Mouse (Mus musculus) kidney, embryonic 14.5 days (tissue): ENCODE data around the gene Cops7b. TPM values are rescaled to one million over a fixed set of nuclear protein-coding genes. Genes with fewer than 3 reads are reported as not detected.
"Not testable (repeated sequence)": the region's sequence is repeated elsewhere in the genome, so short reads cannot be mapped to it uniquely, and the experiment has no call there.

Source experiments
- ATAC-seq: fragments of 200-750 bp; cut with Nextera tagmentation; 2 replicates; pipeline ENCODE4 v1.8.0; 2017; ENCODE audit warnings: moderate number of reproducible peaks, mild to moderate bottlenecking, moderate TSS enrichment, moderate library complexity; ENCODE audit not compliant: low FRiP score, low TSS enrichment
- H3K27ac ChIP-seq: fragments of 300-500 bp; sonication (generic); 2 replicates; pipeline ENCODE4 v1.5.1; 2014; ENCODE audit warnings: low read depth, mild to moderate bottlenecking, low read length, moderate library complexity, mixed read lengths
- H3K27me3 ChIP-seq: fragments of 300-500 bp; sonication (generic); 2 replicates; pipeline ENCODE4 v1.6.1; 2014; ENCODE audit warnings: mild to moderate bottlenecking, low read length; ENCODE audit not compliant: control insufficient read depth, insufficient read depth
- H3K36me3 ChIP-seq: fragments of 300-500 bp; sonication (generic); 2 replicates; pipeline ENCODE4 v1.6.1; 2014; ENCODE audit warnings: low read length, mixed read lengths; ENCODE audit not compliant: control insufficient read depth, insufficient read depth
- H3K4me1 ChIP-seq: fragments of 300-500 bp; sonication (generic); 2 replicates; pipeline ENCODE4 v1.6.1; 2014; ENCODE audit warnings: low read length, mixed read lengths; ENCODE audit not compliant: control insufficient read depth, insufficient read depth
- H3K4me2 ChIP-seq: fragments of 300-500 bp; sonication (generic); replicated peaks from 2 replicates; pipeline ENCODE4 v1.6.1; 2014; ENCODE audit warnings: low read depth, mild to moderate bottlenecking, low read length
- H3K4me3 ChIP-seq: fragments of 300-500 bp; sonication (generic); 2 replicates; pipeline ENCODE4 v1.5.1; 2014; ENCODE audit warnings: mild to moderate bottlenecking, low read length
- H3K9ac ChIP-seq: fragments of 300-500 bp; sonication (generic); 2 replicates; pipeline ENCODE4 v1.6.1; 2014; ENCODE audit warnings: low read depth, mild to moderate bottlenecking, low read length, moderate library complexity
- H3K9me3 ChIP-seq: fragments of 300-500 bp; sonication (generic); 2 replicates; pipeline ENCODE4 v1.6.1; 2016; ENCODE audit warnings: low read length; ENCODE audit not compliant: control insufficient read depth
- WGBS: fragments of 180-500 bp; shearing (Covaris S2); extraction: QIAGEN DNeasy Blood & Tissue Kit; methylation state at CpG from one replicate; pipeline ENCODE4 v1.1.7; 2014; 5-methylcytosine and 5-hydroxymethylcytosine counted together
- polyA plus RNA-seq: library from polyadenylated mRNA; unstranded; fragments of >200 nt; fragmentation: Nextera tagmentation; extraction: Ambion mirVana; gene quantifications from 2 replicates; pipeline ENCODE4 v1.2.1, GENCODE M21; 2014

Gene Cops7b
- 40.4 and 45.4 TPM in 2 replicates for polyA plus RNA-seq

DNA sequence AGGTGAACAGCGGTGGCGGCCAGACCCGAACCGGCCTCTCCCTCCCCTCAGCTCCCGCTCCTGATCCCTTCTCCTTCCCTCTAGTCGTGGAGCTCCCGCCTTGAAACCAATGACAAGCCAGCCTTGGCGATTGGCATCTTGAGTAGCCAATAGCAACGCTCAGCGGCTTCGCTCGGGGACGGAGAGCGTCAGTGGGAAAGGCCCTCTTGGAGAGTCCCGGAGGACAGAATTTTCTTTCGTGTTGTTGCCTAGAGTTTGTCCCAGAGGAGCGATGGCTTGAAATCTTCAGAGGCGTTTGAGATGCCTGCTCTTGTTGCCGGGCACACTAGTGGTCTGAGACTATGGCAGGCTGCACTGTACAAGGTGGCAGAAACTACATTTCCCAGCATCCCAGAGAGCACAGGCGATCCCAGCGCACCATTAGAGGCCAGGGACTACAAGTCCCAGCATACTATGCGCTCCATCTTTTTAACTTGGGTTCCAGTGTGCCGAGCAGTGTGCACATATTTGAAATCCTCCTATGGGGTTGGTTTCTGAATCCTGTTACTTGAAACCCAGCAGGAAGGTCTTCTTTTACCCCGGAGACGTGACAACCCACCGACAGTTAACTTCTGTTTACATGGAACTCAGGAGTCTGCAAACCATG lies at the start of gene Cops7b, which contains the start of gene Pde6d:
Gene Cops7b (plus strand): TSS at position 454 of the 646 bp plus-strand sequence.
Gene Pde6d (minus strand): TSS at position 179 of the 646 bp plus-strand sequence.
- no peaks in the 10 kb centered on the region for H3K27me3 ChIP-seq
- H3K36me3 ChIP-seq, result no peaks in the 10 kb centered on the region
- peak within 1 kb of the TSS; percentile 55; the same call in 1 of the 2 replicates for H3K27ac ChIP-seq
- H3K9ac ChIP-seq, result peak within 1 kb of the TSS; percentile 89
- H3K9me3 ChIP-seq, result no peaks in the 10 kb centered on the region
- peak; percentile 96 for ATAC-seq
- H3K4me1 ChIP-seq, result peaks cover 8% of the 10 kb centered on the region; the same call in 1 of the 2 replicates
- peak within 1 kb of the TSS; percentile 93 for H3K4me3 ChIP-seq
- H3K4me2 ChIP-seq, result peak within 1 kb of the TSS; percentile 77
- under 1% methylated on average over 26 of the region's 26 CpGs for WGBS

DNA sequence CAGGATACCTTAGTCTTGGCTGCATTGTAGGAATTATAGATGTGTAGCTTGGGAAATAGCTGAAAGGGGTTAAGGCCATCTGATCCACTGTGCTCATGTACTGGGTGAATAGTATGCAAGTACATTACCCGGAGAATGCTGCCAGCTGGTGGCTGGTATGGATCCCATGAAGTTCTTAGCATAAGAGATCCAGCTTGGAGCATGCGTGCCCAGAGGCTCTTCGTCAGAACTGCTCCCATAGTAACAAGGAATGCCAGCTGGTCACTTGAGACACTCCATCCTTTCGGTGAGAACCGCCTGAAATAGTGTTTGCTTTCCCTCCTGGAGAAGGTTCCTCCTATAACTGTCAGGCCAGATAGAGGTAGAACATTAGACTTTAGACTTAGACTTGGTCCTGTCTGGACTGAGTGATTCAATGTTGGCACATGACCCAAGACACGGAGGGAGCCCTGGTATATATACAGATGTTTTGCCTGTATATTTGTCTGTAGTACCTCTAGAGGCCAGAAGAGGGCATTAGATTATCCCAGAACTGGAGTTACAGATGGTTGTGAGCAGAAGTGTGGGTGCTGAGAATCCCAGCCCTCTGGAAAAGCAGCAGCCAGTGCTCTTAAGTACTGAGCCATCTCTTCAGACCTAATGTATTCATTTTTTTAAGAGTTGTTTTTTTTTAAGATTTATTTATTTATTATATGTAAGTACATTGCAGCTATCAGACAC lies 49.1 kb upstream of the Cops7b start:
- H3K9ac ChIP-seq, result no peak overlapping the region
- peaks cover 25% of the 10 kb centered on the region for H3K36me3 ChIP-seq
- H3K4me1 ChIP-seq, result peaks cover 5% of the 10 kb centered on the region
- H3K27me3 ChIP-seq, result no peaks in the 10 kb centered on the region
- H3K4me2 ChIP-seq, result no peak overlapping the region
- no peak overlapping the region for H3K4me3 ChIP-seq
- H3K9me3 ChIP-seq, result no peaks in the 10 kb centered on the region
- 82% methylated on average over 6 of the region's 6 CpGs for WGBS
- no peak overlapping the region for H3K27ac ChIP-seq
- ATAC-seq, result no peak

DNA sequence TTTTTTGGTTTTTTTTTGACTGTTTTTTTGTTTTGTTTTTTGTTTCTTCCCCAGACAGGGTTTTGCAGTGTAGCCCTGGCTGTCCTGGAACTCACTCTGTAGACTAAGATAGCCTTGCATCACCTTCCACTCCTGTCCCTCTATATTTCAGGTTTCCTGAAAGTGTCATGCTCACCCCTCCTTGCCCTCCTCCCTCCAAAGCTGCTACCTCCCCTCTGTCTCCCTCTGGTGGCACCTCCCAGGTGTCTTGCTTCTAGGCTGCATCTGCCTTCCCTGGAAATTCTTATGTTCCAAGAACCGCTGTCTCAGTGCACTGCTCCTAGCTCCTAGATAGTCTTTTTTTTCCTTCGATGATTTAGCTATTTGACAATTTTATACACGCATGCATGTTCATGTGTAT lies 44.3 kb upstream of the Cops7b start:
- no peak for ATAC-seq
- WGBS, result 62% methylated on average over 3 of the region's 3 CpGs

DNA sequence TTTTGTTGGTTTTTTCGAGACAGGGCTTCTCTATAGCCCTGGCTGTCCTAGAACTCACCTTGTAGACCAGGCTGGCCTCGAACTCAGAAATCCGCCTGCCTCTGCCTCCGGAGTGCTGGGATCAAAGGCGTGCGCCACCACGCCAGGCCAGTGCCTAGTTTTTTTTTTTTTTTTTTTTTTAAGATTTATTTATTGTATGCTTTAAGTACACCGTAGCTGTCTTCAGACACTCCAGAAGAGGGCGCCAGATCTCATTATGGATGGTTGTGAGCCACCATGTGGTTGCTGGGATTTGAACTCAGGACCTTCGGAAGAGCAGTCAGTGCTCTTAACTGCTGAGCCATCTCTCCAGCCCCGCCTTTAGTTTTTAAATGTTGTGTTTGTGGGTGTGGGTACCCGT lies 43.1 kb upstream of the Cops7b start:
- H3K4me2 ChIP-seq, H3K27me3 ChIP-seq: not testable (repeated sequence)

More for the DNA sequence above, 44.3 kb upstream of the Cops7b start:
- Histone ChIP-seq H3K27me3 (no peaks in the 10 kb centered on the region), H3K4me1 (no peaks in the 10 kb centered on the region), H3K9me3 (no peaks in the 10 kb centered on the region), H3K36me3 (peaks cover 18% of the 10 kb centered on the region), H3K9ac (no peak overlapping the region), H3K4me3 (no peak overlapping the region), H3K27ac (no peak overlapping the region), H3K4me2 (no peak overlapping the region)

DNA sequence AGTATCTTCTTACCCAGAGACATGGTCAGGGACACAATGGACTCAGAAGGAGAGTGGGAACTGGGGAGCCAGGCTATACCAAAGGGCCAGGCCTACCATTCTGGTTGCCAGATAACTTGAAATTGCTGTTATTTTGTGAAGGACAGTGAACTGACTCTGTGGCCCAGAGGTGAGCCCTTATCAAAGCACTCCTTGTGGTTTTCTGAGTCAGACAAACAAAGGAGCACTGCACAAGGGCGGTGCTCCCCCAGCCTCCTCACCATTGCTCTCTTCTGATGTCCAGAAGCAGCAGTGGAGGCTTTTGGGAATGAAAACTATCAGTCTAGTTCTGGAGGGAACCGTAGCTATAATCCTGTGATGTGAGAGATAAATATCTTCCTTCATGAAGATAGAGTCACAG lies 40.1 kb upstream of the Cops7b start:
- Histone ChIP-seq H3K9me3 (no peaks in the 10 kb centered on the region), H3K4me3 (no peak overlapping the region), H3K27me3 (no peaks in the 10 kb centered on the region), H3K4me1 (no peaks in the 10 kb centered on the region), H3K27ac (no peak overlapping the region), H3K36me3 (peaks cover 51% of the 10 kb centered on the region), H3K4me2 (no peak overlapping the region), H3K9ac (no peak overlapping the region)
- no peak for ATAC-seq
- 89% methylated on average over 2 of the region's 2 CpGs for WGBS

More for the DNA sequence above, 43.1 kb upstream of the Cops7b start:
- 91% methylated on average over 12 of the region's 12 CpGs for WGBS
- H3K4me3 ChIP-seq, H3K9me3 ChIP-seq, H3K9ac ChIP-seq, H3K4me1 ChIP-seq, H3K27ac ChIP-seq, ATAC-seq: not testable (repeated sequence)
- peaks cover 28% of the 10 kb centered on the region for H3K36me3 ChIP-seq

DNA sequence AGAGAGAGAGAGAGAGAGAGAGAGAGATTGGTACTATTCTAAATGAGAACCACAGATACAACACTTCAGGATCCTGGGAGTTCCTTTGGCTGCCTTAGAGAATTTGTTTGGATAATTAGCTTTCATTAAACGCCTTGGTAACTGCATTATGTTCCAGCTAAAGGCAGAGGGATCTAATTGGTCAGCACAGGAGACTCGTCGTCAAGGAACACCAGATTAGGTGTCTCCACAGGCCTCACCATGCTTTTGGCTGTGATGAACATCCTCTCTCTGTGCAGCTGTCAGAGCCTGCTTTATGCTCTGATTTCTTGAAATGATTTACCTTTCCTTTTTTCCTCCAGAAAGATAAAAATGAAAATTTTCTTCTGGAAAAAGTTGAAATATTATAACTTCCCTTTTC lies 35.9 kb upstream of the Cops7b start:
- Histone ChIP-seq H3K27ac (no peak overlapping the region), H3K4me1 (no peaks in the 10 kb centered on the region), H3K4me2 (no peak overlapping the region), H3K27me3 (no peaks in the 10 kb centered on the region), H3K9me3 (no peaks in the 10 kb centered on the region), H3K36me3 (peaks cover 49% of the 10 kb centered on the region), H3K9ac (no peak overlapping the region), H3K4me3 (no peak overlapping the region)
- WGBS, result 67% methylated on average over 3 of the region's 3 CpGs
- no peak for ATAC-seq

DNA sequence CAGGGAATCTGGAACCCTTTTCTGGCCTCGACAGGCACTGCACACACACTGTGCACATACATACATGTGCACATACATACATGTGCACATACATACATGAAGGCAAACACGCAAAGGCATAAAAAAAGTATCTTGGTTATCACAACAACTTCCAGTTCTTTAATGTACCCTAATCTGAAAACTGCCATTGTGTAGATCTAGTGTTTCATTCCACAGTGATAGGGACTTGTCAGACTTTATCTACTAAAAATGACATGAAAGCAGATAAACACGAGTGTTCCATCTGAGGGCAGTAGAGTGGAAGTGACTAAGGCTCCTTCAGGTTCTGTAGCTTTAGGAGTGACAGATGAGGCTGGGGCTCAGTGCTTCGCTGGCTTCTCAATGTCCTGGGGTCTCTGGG lies 31.4 kb upstream of the Cops7b start:
- Histone ChIP-seq H3K4me3 (no peak overlapping the region), H3K4me1 (no peaks in the 10 kb centered on the region), H3K36me3 (peaks cover 9% of the 10 kb centered on the region; the same call in 1 of the 2 replicates), H3K4me2 (no peak overlapping the region), H3K27ac (no peak overlapping the region), H3K9me3 (no peaks in the 10 kb centered on the region), H3K27me3 (no peaks in the 10 kb centered on the region), H3K9ac (no peak overlapping the region)
- WGBS, result 82% methylated on average over 4 of the region's 4 CpGs
- no peak for ATAC-seq

DNA sequence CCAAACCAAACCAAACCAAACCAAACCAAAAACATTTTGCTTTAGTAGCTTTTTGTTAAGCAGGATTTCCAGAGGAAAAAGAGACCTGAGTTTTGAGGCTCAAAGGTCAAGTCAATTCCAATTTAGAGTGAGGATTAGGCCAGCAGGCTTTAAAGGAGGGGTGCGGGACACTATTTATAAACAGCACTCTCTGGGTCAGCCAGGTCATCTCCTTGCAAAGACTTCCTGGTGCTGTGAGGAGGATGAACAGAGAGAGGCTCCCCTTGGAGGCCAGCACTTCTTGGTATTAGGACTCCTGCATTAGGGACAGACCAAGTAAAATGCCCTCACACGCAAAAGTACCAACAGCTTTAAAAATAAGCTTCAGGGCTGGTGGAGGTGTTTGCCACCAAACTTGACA lies 30.8 kb upstream of the Cops7b start:
- Histone ChIP-seq H3K27ac (no peak overlapping the region), H3K4me2 (no peak overlapping the region), H3K27me3 (no peaks in the 10 kb centered on the region), H3K9me3 (no peaks in the 10 kb centered on the region), H3K36me3 (peaks cover 9% of the 10 kb centered on the region; the same call in 1 of the 2 replicates), H3K9ac (no peak overlapping the region), H3K4me1 (no peaks in the 10 kb centered on the region), H3K4me3 (no peak overlapping the region)
- 67% methylated on average over 2 of the region's 2 CpGs for whole genome bisulfite sequencing
- no peak for ATAC-seq

DNA sequence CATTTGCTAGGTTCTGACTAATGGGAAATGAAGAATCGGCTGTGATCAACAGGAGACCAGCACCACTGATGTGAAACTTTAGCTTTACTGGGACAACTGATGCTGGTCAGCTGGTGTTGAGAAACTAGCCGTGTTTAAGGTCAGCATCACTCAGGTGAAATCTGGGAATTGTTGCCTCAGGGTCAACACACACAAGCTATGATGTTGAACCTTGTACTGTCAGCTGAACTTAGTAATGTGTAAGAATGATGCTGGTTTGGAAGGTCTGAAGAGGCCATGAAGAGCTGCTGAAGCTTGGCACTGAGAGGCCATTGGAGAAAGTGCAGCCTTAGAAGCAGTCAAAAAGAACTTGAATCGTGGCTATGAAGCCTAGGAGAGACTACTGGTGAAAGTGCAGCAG lies 27.0 kb upstream of the Cops7b start:
- ATAC-seq, result no peak
- H3K4me1 ChIP-seq, result no peaks in the 10 kb centered on the region
- no peak overlapping the region for H3K9ac ChIP-seq
- peaks cover 6% of the 10 kb centered on the region; the same call in 1 of the 2 replicates for H3K36me3 ChIP-seq
- no peaks in the 10 kb centered on the region for H3K27me3 ChIP-seq
- no peaks in the 10 kb centered on the region for H3K9me3 ChIP-seq
- H3K4me3 ChIP-seq, result no peak overlapping the region
- H3K27ac ChIP-seq, result no peak overlapping the region
- 75% methylated on average over 3 of the region's 3 CpGs for WGBS
- no peak overlapping the region for H3K4me2 ChIP-seq
